Mouse (Mus musculus) embryonic fibroblast, embryonic 13.5 days (primary cell): Measurements from ENCODE around the gene Cep95.

Source experiments
- CTCF ChIP-seq: IDR thresholded peaks from 2 replicates; pipeline ENCODE4 v1.5.1; 2011; ENCODE audit warnings: mild to moderate bottlenecking, control low read depth, low read length, moderate library complexity, borderline replicate concordance; ENCODE audit not compliant: insufficient read depth
- POLR2A ChIP-seq: IDR thresholded peaks from 2 replicates; pipeline ENCODE4 v1.6.1; 2011; ENCODE audit warnings: low read depth, mild to moderate bottlenecking, control low read depth, low read length, moderate library complexity

DNA sequence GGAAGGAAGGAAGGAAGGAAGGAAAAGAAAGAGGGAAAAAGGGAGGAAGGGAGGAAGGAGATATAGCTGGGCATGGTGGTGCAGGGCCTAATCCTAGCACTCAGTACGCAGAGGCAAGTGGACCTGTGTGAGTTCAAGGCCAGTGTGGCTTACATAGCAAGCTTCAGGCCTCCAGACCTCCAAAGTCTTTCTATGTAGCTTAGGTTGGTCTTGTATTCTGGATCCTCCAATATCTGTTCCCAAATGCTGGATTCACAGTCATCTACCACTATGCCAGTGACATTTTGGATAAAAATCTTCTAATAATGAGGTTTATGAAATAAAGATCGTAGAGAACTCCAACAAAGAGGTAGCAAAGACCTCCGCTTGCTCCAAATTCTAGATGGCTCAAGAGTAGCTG, 47.2 kb upstream of the Cep95 start:
- TF ChIP-seq POLR2A (no peak), CTCF (no peak)
